8 mouse cellular contexts compared by ENCODE assay signal in the genomic region with DNA sequence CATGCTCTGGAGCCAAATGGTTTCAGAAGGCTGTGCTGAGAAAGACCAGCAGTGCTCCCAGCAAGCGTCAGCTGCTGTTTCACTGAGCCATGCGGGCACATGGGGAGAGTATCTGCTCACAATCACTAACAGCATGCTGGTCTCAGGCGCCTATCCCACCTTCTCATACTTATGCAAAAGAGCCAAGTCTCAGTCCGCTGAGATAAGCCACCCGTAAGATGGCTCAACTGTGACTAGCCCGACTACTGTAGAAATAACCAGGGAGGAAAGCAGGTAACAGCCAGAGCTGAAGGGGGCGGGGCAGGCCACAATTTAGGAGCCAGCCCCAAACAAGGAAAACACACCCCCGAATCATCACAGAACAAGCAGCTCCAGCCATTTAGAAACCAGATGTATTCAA. TPM values are rescaled to one million over a fixed set of nuclear protein-coding genes. Genes with fewer than 3 reads are reported as not detected.
DNase-seq lines count a peak whose midpoint lies in the region; ATAC-seq and TF ChIP-seq lines count a peak whose summit lies in the region.

No protein-coding gene starts in this region.

- peaks cover 52% of the 10 kb centered on the region for H3K36me3 ChIP-seq in embryonic facial prominence, embryonic 12.5 days
- H3K36me3 ChIP-seq in neural tube, embryonic 13.5 days = peaks cover 54% of the 10 kb centered on the region

- no peak for ATAC-seq in embryonic facial prominence, embryonic 12.5 days (ENCODE audit: insufficient number of reproducible peaks, insufficient read depth, low FRiP score, low TSS enrichment)
- ATAC-seq in neural tube, embryonic 13.5 days (ENCODE audit: low read depth) = no peak

- no peaks in the 10 kb centered on the region for H3K9me3 ChIP-seq in embryonic facial prominence, embryonic 12.5 days
- no peaks in the 10 kb centered on the region for H3K9me3 ChIP-seq in neural tube, embryonic 13.5 days

- peak overlapping the region; percentile 77 for H3K4me3 ChIP-seq in layer of hippocampus, adult 2 months
- H3K4me3 ChIP-seq in embryonic facial prominence, embryonic 12.5 days = peak overlapping the region; percentile 99
- H3K4me3 ChIP-seq in neural tube, embryonic 13.5 days = peak overlapping the region; percentile 95

- peak overlapping the region; percentile 97 for H3K4me2 ChIP-seq in embryonic facial prominence, embryonic 12.5 days (replicated peaks)
- peak overlapping the region; percentile 82 for H3K4me2 ChIP-seq in neural tube, embryonic 13.5 days

- DNase-seq in layer of hippocampus, adult 2 months (ENCODE audit: low spot score in 2 of 2) = no peak
- no peak for DNase-seq in layer of hippocampus, adult 9-10 months (ENCODE audit: low spot score)
- peak; percentile 45 to 61 for DNase-seq in kidney, postnatal 25 days
- no peak for DNase-seq in cerebellum, adult 9-11 months
- DNase-seq in gastrocnemius, adult 18-20 months (ENCODE audit: low spot score) = no peak
- no peak for DNase-seq in cerebellum, adult 9-10 months

- H3K9ac ChIP-seq in embryonic facial prominence, embryonic 12.5 days = peak overlapping the region; percentile 100
- H3K9ac ChIP-seq in neural tube, embryonic 13.5 days = peak overlapping the region; percentile 99

- 42% methylated on average over 8 of the region's 8 CpGs for WGBS in embryonic facial prominence, embryonic 12.5 days
- WGBS in neural tube, embryonic 13.5 days = 47% methylated on average over 8 of the region's 8 CpGs

- no peaks in the 10 kb centered on the region for H3K27me3 ChIP-seq in embryonic facial prominence, embryonic 12.5 days
- no peaks in the 10 kb centered on the region for H3K27me3 ChIP-seq in neural tube, embryonic 13.5 days

- peaks cover 17% of the 10 kb centered on the region for H3K4me1 ChIP-seq in embryonic facial prominence, embryonic 12.5 days
- peaks cover 31% of the 10 kb centered on the region for H3K4me1 ChIP-seq in neural tube, embryonic 13.5 days (replicated peaks)

- TF ChIP-seq CTCF in layer of hippocampus, adult 2 months (conservative IDR thresholded peaks at IDR 0.05) = no peak

- H3K27ac ChIP-seq in layer of hippocampus, adult 2 months = peak overlapping the region; percentile 89
- H3K27ac ChIP-seq in embryonic facial prominence, embryonic 12.5 days = no peak overlapping the region
- H3K27ac ChIP-seq in neural tube, embryonic 13.5 days (replicated peaks) = 0 out of 2 replicates have a peak overlapping the region, but pooled peaks have one; percentile 23

RNA-seq across cellular contexts. Expression of gene Rps17, which starts 1.7 kb away (rescaled TPM):
- 100 to 1,000 TPM; 606 to 625 TPM for total RNA-seq in layer of hippocampus, adult 2 months (2021)
- polyA plus RNA-seq in embryonic facial prominence, embryonic 12.5 days (2016; fragmentation: Nextera tagmentation; extraction: Ambion mirVana) = 1,128 and 1,164 TPM in 2 replicates
- polyA plus RNA-seq in neural tube, embryonic 13.5 days (2015; fragmentation: Nextera tagmentation; extraction: Ambion mirVana) = 804 and 855 TPM in 2 replicates
- total RNA-seq in gastrocnemius, adult 18-20 months (2021) = 100 to 1,000 TPM; 798 to 844 TPM

Comparison
In these comparisons a context has a peak if more than half of its experiments do, and no peak if none do; other contexts are left out.
1. DNase-seq: peak in kidney, postnatal 25 days (2 of 2); none in layer of hippocampus, adult 2 months (0 of 2), layer of hippocampus, adult 9-10 months (single experiment), cerebellum, adult 9-11 months (single experiment), gastrocnemius, adult 18-20 months (single experiment) and cerebellum, adult 9-10 months (single experiment).
2. Peak in every context shown above with its lines, with median percentiles within 50 percentile points of each other: H3K4me3 ChIP-seq.